Mouse (Mus musculus): ENCODE data around the gene Dot1l. TPM values are rescaled to one million over a fixed set of nuclear protein-coding genes. Genes with fewer than 3 reads are reported as not detected.

Dot1l gene
- polyA plus RNA-seq, 1 experiment, result 46.2 TPM

DNA sequence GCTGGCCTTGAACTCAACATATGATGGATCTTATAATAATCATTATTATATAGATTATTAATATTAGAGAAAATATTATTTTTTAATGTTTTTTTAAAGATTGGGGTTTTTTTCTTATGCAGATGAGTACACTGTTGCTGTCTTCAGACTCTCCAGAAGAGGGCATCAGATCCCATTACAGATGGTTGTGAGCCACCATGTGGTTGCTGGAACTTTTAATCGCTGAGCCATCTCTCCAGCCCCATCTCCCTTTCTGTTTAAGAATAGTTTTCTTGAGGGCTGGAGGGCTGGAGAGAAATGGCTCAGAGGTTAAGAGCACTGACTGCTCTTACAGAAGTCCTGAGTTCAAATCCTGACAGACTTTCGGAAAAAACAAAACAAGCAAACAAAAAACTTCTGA is 67.0 kb downstream of the Dot1l start:
- Histone ChIP-seq H3K36me3 (ENCODE audit: control insufficient read depth, insufficient read depth, low read length) (no peaks in the 10 kb centered on the region), H3K4me1 (ENCODE audit: control insufficient read depth, insufficient read depth, insufficient read length) (peaks cover 11% of the 10 kb centered on the region; the same call in 1 of the 2 replicates), H3K27me3 (ENCODE audit: control insufficient read depth, insufficient read depth, low read length) (no peaks in the 10 kb centered on the region), H3K4me3 (ENCODE audit: extremely low read depth, insufficient read depth, insufficient read length) (no peak overlapping the region), H3K27ac (ENCODE audit: insufficient read depth, low read length) (no peak overlapping the region)
- WGBS, result 49% methylated on average over 2 of the region's 2 CpGs
- TF ChIP-seq CTCF (IDR thresholded peaks at IDR 0.05; ENCODE audit: extremely low read depth, insufficient read depth, insufficient read length, insufficient replicate concordance), result peak; percentile 23; the same call in 1 of the 2 replicates
- no peak for TF ChIP-seq POLR2A (IDR thresholded peaks at IDR 0.05; ENCODE audit: low read depth, low read length)
- DNase-seq (ENCODE audit: low read depth in 1 of 2, low spot score in 2 of 2), result peak in 1 of 2 experiments; percentile 40

- no peaks in the 10 kb centered on the region for H3K36me3 ChIP-seq (ENCODE audit: control insufficient read depth, insufficient read depth, low read length)
- TF ChIP-seq CTCF (IDR thresholded peaks at IDR 0.05; ENCODE audit: extremely low read depth, insufficient read depth, insufficient read length, insufficient replicate concordance) (no peak), POLR2A (IDR thresholded peaks at IDR 0.05; ENCODE audit: low read depth, low read length) (no peak)
- H3K27me3 ChIP-seq (ENCODE audit: control insufficient read depth, insufficient read depth, low read length), result no peaks in the 10 kb centered on the region
- WGBS, result 83% methylated on average over 5 of the region's 5 CpGs
- H3K4me3 ChIP-seq (ENCODE audit: extremely low read depth, insufficient read depth, insufficient read length), result no peak overlapping the region
- peaks cover 11% of the 10 kb centered on the region; the same call in 1 of the 2 replicates for H3K4me1 ChIP-seq (ENCODE audit: control insufficient read depth, insufficient read depth, insufficient read length)
- no peak overlapping the region for H3K27ac ChIP-seq (ENCODE audit: insufficient read depth, low read length)
- no peak for DNase-seq (ENCODE audit: low read depth in 1 of 2, low spot score in 2 of 2)
These were observed 67.5 kb downstream of the Dot1l start for GRCm38 (mm10) chr10:80822528-80822927.

GRCm38 (mm10) chr10:80823316-80823715 is 68.3 kb downstream of the Dot1l start:
- Histone ChIP-seq H3K36me3 (ENCODE audit: control insufficient read depth, insufficient read depth, low read length) (no peaks in the 10 kb centered on the region), H3K4me3 (ENCODE audit: extremely low read depth, insufficient read depth, insufficient read length) (no peak overlapping the region), H3K4me1 (ENCODE audit: control insufficient read depth, insufficient read depth, insufficient read length) (peaks cover 14% of the 10 kb centered on the region; the same call in 1 of the 2 replicates), H3K27ac (ENCODE audit: insufficient read depth, low read length) (no peak overlapping the region), H3K27me3 (ENCODE audit: control insufficient read depth, insufficient read depth, low read length) (no peaks in the 10 kb centered on the region)
- 83% methylated on average over 1 of the region's 1 CpGs for WGBS
- DNase-seq (ENCODE audit: low read depth in 1 of 2, low spot score in 2 of 2), result no peak
- no peak for TF ChIP-seq CTCF (IDR thresholded peaks at IDR 0.05; ENCODE audit: extremely low read depth, insufficient read depth, insufficient read length, insufficient replicate concordance)
- TF ChIP-seq POLR2A (IDR thresholded peaks at IDR 0.05; ENCODE audit: low read depth, low read length), result no peak

GRCm38 (mm10) chr10:80823847-80824643 is 69.0 kb downstream of the Dot1l start:
- Histone ChIP-seq H3K4me1 (ENCODE audit: control insufficient read depth, insufficient read depth, insufficient read length) (peaks cover 14% of the 10 kb centered on the region; the same call in 1 of the 2 replicates), H3K27ac (ENCODE audit: insufficient read depth, low read length) (peak overlapping the region; percentile 86), H3K27me3 (ENCODE audit: control insufficient read depth, insufficient read depth, low read length) (no peaks in the 10 kb centered on the region), H3K36me3 (ENCODE audit: control insufficient read depth, insufficient read depth, low read length) (0 out of 2 replicates have a peak, but pooled peaks cover 3% of the 10 kb centered on the region), H3K4me3 (ENCODE audit: extremely low read depth, insufficient read depth, insufficient read length) (peak overlapping the region; percentile 21; the same call in 1 of the 2 replicates)
- no peak for DNase-seq (ENCODE audit: low read depth in 1 of 2, low spot score in 2 of 2)
- no peak for TF ChIP-seq POLR2A (IDR thresholded peaks at IDR 0.05; ENCODE audit: low read depth, low read length)
- 11% methylated on average over 8 of the region's 8 CpGs for WGBS

GRCm38 (mm10) chr10:80824827-80825226 is 69.8 kb downstream of the Dot1l start:
- H3K4me1 ChIP-seq (ENCODE audit: control insufficient read depth, insufficient read depth, insufficient read length), result peaks cover 14% of the 10 kb centered on the region; the same call in 1 of the 2 replicates
- peak overlapping the region; percentile 86 for H3K27ac ChIP-seq (ENCODE audit: insufficient read depth, low read length)
- no peaks in the 10 kb centered on the region for H3K27me3 ChIP-seq (ENCODE audit: control insufficient read depth, insufficient read depth, low read length)
- peaks cover 11% of the 10 kb centered on the region for H3K36me3 ChIP-seq (ENCODE audit: control insufficient read depth, insufficient read depth, low read length)
- H3K4me3 ChIP-seq (ENCODE audit: extremely low read depth, insufficient read depth, insufficient read length), result no peak overlapping the region
- no peak for TF ChIP-seq CTCF (IDR thresholded peaks at IDR 0.05; ENCODE audit: extremely low read depth, insufficient read depth, insufficient read length, insufficient replicate concordance)
- TF ChIP-seq POLR2A (IDR thresholded peaks at IDR 0.05; ENCODE audit: low read depth, low read length), result no peak
- WGBS, result 35% methylated on average over 2 of the region's 2 CpGs
- DNase-seq (ENCODE audit: low read depth in 1 of 2, low spot score in 2 of 2), result no peak

DNA sequence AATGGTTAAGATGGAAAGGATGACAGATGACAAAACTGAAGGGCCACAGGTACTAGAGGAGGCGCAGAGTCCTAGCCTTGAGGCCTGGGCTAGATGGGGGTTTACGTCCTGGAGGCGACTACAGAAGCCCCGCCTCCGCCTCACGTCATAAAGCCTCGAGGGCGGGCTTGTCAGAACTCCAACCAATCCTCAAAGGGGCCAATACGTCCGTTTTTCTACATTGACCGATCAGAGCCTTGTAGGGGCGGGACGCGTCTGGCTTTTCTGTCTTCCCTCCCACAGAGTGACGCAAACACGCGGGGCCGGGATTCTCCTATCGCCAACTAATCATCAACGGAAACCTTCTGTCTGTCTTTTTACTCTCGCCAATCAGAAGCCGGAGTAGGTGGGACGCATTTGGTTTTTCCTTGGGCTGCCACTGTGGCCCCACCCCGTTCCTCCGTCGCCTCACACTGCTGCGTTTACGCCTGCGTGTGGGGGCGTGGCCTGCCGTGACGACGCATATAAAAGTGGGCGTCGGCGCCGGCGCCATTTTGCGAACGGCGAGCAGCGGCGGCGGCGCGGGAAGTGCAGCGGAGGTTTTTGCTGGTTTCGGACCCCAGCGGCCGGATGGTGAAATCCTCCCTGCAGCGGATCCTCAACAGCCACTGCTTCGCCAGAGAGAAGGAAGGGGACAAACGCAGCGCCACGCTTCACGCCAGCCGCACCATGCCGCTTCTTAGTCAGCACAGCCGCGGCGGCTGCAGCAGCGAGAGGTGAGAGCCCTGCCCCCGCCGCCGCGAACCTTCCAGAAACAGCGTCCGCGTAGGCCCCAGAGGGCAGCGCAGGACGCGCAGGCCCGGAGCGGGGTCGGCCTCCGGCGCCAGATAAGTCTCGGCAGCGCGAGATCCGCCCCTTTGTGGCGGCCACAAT is 71.4 kb downstream of the Dot1l start, which contains the start of gene Oaz1:
Gene Oaz1, plus strand, starts transcription at position 506 of the 912 bp plus-strand sequence.
- peak; percentile 98 to 100 for DNase-seq (ENCODE audit: low read depth in 1 of 2, low spot score in 2 of 2)
- WGBS, result under 1% methylated on average over 74 of the region's 82 CpGs
- H3K27ac ChIP-seq (ENCODE audit: insufficient read depth, low read length), result peak within 1 kb of the TSS; percentile 91
- H3K27me3 ChIP-seq (ENCODE audit: control insufficient read depth, insufficient read depth, low read length), result no peaks in the 10 kb centered on the region
- H3K4me1 ChIP-seq (ENCODE audit: control insufficient read depth, insufficient read depth, insufficient read length), result peaks cover 14% of the 10 kb centered on the region; the same call in 1 of the 2 replicates
- peak within 1 kb of the TSS; percentile 91 for H3K4me3 ChIP-seq (ENCODE audit: extremely low read depth, insufficient read depth, insufficient read length)
- TF ChIP-seq POLR2A (IDR thresholded peaks at IDR 0.05; ENCODE audit: low read depth, low read length), result peak; percentile 71
- no peak for TF ChIP-seq CTCF (IDR thresholded peaks at IDR 0.05; ENCODE audit: extremely low read depth, insufficient read depth, insufficient read length, insufficient replicate concordance)
- H3K36me3 ChIP-seq (ENCODE audit: control insufficient read depth, insufficient read depth, low read length), result peaks cover 15% of the 10 kb centered on the region

Data from spleen, adult 2 months (tissue).